Mouse (Mus musculus): ENCODE results near the gene Tubb5.

The Tubb5 gene

DNA sequence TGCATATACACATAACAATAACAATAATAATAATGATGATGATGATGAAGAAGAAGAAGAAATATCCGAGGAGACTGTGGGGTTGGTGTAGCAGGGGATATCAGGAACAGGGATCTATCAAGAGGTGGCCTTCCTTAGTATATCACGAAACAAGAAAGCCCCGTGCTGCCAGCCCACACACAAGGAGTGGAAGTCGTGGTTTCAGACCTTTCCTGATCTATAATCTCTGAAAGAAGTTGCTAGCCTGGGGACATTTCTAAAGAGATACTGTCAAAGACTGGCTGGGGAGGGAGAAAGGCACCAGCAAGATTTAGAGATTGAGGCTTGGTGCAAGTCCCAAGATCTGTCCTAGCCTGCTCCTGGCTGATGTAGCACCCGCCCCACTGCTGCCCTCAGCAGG lies 41.3 kb downstream of the Tubb5 start:
- DNase-seq (ENCODE audit: low spot score in 2 of 2), result no peak

DNA sequence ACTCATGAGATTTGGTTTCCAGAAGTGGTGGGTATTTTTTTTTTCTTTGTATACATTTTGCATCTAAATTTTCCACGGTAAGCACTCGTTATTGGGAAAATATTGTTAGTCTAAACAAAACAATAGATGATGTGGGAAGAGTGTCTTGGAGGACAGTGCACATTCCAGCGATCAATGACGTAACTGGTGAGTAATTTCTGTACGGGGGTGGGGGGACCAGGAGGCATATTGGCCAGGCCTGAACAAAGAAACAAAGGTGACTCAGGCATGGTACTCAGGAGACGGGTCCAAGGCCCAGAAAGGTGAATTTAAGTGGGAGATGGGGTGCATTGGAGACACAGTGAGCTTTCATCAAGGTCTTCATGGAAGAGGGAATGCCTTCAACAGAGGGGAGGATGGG lies 42.5 kb downstream of the Tubb5 start:
- no peak for DNase-seq (ENCODE audit: low spot score in 2 of 2)

DNA sequence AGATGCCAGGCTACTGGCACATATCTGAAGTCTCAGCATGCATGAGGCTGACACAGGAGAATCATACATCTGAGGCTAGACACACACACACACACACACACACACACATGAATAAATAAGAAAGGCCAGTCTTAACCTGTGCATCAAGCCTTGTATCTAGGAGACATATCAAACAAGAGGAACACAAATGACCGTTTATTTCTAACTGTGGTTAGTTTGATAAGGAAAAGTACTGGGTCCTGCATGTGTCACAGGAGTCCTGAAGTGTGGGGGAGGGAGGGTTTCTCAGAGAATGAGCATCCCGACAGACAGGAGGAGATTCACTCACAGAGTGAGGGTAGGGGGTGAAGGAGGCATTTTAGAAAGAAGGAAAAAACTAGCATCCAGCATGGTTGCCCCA lies 43.0 kb downstream of the Tubb5 start:
- no peak for DNase-seq (ENCODE audit: low spot score in 2 of 2)

DNA sequence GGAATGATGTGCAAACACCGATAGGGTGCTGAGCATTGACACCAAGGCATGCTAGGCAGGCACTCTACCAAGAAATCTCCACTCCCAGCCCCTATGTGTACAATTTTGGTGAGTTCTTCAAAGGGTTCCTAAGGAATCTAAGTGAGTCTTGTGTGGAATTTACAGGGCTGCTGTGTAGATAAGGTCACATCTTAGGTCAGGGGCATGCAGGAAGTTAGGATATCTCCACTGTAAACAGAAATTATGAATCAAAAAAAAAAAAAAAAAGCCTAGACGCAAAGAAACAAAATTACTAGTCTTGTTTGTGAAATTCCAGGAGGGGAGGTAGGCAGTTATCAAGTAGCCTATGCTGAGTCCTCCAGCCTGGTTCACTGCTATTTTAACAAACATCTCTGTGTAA lies 45.3 kb downstream of the Tubb5 start:
- no peak for DNase-seq (ENCODE audit: low spot score in 2 of 2)

DNA sequence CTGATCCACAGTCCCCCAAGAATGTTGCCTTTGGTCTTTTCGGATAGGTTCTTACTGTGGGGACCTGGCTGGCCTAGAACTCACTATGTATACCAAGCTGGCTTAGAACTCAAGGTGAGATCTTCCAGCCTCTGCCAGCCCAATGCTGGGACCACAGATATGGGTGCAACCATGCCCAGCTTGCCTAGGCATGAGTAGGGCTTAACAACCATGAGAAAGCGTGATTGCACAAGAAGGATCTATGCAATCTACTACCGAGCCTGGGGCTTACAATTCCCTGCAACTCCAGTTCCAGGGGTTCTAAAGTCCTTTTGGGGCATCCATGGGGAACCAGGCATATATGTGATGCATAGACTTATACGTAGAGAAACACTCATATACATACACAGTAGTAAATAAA lies 47.2 kb downstream of the Tubb5 start:
- no peak for DNase-seq (ENCODE audit: low spot score in 2 of 2)

DNA sequence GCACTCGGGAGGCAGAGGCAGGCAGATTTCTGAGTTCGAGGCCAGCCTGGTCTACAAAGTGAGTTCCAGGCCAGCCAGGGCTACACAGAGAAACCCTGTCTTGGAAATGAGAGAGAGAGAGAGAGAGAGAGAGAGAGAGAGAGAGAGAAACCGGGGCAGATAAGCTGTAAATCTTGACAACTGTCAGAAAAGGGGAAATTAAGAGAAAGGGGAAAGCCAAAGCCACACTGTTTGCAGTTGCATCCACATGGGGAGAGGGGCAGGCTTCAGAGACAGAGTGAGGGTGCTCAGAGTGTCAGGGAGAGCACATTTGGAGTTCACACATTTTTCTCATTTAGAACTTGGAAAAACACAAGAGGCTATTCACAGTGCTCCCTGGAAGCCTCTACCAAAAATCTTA lies 50.1 kb downstream of the Tubb5 start:
- DNase-seq (ENCODE audit: low spot score in 2 of 2), result no peak

DNA sequence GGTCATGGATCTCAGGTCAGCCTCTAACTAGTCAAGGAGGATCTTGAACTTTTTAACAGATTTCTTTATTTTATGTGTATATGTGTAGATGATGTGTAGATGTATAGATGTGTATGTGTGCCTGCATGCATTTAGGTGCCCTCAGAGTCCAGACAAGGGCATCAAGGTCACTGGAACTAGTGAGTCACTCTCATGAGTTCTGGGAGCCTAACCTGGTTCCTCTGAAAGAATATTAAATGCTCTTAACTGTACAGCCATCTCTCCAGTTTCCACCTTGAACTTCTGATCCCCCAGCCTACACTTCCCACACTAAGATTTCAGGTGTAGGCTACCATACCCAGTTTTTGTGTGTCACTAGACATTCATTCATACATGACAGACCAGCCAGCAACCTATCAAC lies 50.6 kb downstream of the Tubb5 start:
- no peak for DNase-seq (ENCODE audit: low spot score in 2 of 2)

DNA sequence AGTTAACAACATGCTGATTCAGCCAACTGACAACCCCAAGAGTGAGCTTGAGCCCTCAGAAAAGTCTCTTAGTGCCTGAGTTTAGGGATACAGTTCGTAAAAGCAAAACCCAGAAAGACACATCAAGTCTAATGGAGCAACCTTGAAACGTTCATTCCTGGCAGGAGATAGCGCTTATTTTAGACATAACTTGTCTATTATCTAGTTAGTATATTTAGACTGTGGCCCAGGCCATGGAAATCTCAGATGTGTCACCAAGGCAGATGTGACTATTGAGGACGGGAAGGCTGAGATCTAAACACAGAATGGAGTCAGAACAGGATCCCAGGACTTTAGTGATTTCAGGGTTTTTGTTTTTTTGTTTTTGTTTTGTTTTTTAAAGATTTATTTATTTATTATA lies 53.0 kb downstream of the Tubb5 start:
- DNase-seq (ENCODE audit: low spot score in 2 of 2), result no peak

DNA sequence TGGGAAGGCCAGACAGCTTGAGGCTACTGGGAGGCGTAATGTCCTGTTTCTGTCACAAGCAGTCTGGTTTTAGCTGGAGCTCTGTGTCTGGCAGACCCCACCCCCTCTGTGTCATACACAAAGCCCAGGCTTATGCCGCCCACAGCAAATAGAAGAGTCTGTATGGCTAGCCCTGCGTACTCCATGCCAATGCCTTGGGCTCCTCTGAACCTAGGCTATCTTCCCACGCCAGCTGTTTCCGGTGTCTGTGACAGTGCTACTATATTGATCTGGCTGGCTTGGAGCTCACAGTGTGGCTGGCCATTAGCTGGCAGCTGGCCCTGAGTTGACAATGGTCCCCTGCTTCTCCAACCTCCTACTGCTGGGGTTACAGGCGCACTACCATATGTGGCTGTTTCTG lies 54.2 kb downstream of the Tubb5 start:
- DNase-seq (ENCODE audit: low spot score in 2 of 2), result peak in 1 of 2 experiments; percentile 22
